Mouse (Mus musculus) embryonic facial prominence, embryonic 11.5 days (tissue): ENCODE measurements around the gene Higd1a. TPM values are rescaled to one million over a fixed set of nuclear protein-coding genes. Genes with fewer than 3 reads are reported as not detected.

Experiments used
- ATAC-seq: fragments of 200-750 bp; cut with Nextera tagmentation; replicated peaks from 2 replicates; pipeline ENCODE4 v1.8.0; 2017; ENCODE audit warnings: low read depth; ENCODE audit not compliant: insufficient number of reproducible peaks, low FRiP score, low TSS enrichment
- DNase-seq: peaks from one replicate; pipeline ENCODE4 v3.0.0-alpha.2; 2015; ENCODE audit warnings: low spot score
- H3K27ac ChIP-seq: fragments of 300-500 bp; sonication (generic); replicated peaks from 2 replicates; pipeline ENCODE4 v1.5.1; 2014; ENCODE audit warnings: mild to moderate bottlenecking, low read depth, low read length, control low read depth
- H3K27me3 ChIP-seq: fragments of 300-500 bp; sonication (generic); 2 replicates; pipeline ENCODE4 v1.6.1; 2014; ENCODE audit warnings: mild to moderate bottlenecking, low read length, moderate library complexity, mixed read lengths; ENCODE audit not compliant: control insufficient read depth, insufficient read depth
- H3K36me3 ChIP-seq: fragments of 300-500 bp; sonication (generic); replicated peaks from 2 replicates; pipeline ENCODE4 v1.6.1; 2014; ENCODE audit warnings: low read depth, mild to moderate bottlenecking, low read length, moderate library complexity, mixed read lengths; ENCODE audit not compliant: control insufficient read depth, insufficient read depth
- H3K4me1 ChIP-seq: fragments of 300-500 bp; sonication (generic); 2 replicates; pipeline ENCODE4 v1.6.1; 2014; ENCODE audit warnings: low read length, mixed read lengths; ENCODE audit not compliant: control insufficient read depth, insufficient read depth
- H3K4me2 ChIP-seq: fragments of 300-500 bp; sonication (generic); 2 replicates; pipeline ENCODE4 v1.6.1; 2014; ENCODE audit warnings: low read depth, mild to moderate bottlenecking, control low read depth, low read length, moderate library complexity
- H3K4me3 ChIP-seq: fragments of 300-500 bp; sonication (generic); 2 replicates; pipeline ENCODE4 v1.5.1; 2014; ENCODE audit warnings: low read depth, low read length, control low read depth
- H3K9ac ChIP-seq: fragments of 300-500 bp; sonication (generic); replicated peaks from 2 replicates; pipeline ENCODE4 v1.6.1; 2014; ENCODE audit warnings: mild to moderate bottlenecking, control low read depth, low read length
- H3K9me3 ChIP-seq: fragments of 300-500 bp; sonication (generic); replicated peaks from 2 replicates; pipeline ENCODE4 v1.6.1; 2016; ENCODE audit warnings: mild to moderate bottlenecking, low read length, inconsistent platforms, mixed read lengths; ENCODE audit not compliant: control insufficient read depth
- WGBS: fragments of 180-500 bp; shearing (Covaris S2); extraction: QIAGEN DNeasy Blood & Tissue Kit; methylation state at CpG from one replicate; pipeline ENCODE4 v1.1.7; 2014; 5-methylcytosine and 5-hydroxymethylcytosine counted together
- polyA plus RNA-seq: library from polyadenylated mRNA; unstranded; fragments of >200 nt; fragmentation: Nextera tagmentation; extraction: Ambion mirVana; gene quantifications from 2 replicates; pipeline ENCODE4 v1.2.1, GENCODE M21; 2014

Gene Higd1a
- polyA plus RNA-seq, 1 experiment from 2014 or later, result 135 TPM

DNA sequence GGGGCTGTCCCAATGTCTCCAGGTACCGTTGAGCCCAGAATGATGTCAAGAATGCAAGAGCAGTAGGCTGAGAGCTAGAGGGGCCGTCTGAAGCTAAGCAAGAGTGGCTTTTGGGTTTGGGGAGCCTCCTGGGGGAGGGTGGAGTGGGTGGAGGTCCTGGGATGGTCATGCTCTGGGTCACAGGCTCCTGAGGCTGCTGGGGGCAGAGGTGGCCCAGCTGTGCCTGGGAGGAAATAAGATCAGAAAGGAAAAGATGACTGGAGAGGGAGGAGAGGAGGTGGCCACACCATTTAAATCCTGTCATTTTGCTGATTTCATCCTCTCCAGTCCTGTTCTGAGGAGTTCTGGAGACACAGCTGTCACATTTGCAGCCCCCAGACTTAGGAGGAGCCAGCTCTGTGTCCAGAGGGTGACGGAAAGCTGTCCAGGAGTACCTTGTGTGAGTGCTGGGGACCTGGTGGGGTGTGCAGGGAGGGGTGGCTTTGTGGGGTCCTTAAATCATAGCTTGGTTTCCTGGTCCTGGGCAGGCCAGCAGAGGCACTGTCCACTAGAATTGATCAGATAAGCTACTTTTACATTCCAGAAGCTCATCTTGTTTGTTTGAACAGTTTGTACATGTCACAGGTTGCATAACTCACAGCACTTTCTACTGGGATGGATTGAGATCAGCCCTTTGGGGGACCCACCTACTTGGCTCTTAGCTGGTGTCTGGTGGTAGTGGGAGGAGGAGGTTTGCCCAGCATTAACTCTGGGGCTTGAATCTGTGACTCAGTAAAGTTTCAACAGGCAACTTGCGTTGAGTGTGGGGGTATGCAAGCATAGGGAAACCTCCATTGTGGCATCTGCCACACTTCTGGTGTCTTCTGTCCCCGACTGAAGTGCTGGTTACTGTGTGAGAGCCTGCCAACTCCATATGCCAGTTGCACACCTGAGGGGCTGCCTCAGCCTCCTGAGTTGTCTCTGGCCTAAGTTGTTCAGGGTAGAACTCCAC, 43.8 kb upstream of the Higd1a start:
- Histone ChIP-seq H3K4me3 (no peak overlapping the region), H3K4me2 (no peak overlapping the region), H3K36me3 (no peaks in the 10 kb centered on the region), H3K4me1 (no peaks in the 10 kb centered on the region), H3K9ac (no peak overlapping the region), H3K27ac (no peak overlapping the region), H3K9me3 (no peaks in the 10 kb centered on the region), H3K27me3 (no peaks in the 10 kb centered on the region)
- no peak for DNase-seq
- WGBS, result 81% methylated on average over 5 of the region's 5 CpGs
- no peak for ATAC-seq

DNA sequence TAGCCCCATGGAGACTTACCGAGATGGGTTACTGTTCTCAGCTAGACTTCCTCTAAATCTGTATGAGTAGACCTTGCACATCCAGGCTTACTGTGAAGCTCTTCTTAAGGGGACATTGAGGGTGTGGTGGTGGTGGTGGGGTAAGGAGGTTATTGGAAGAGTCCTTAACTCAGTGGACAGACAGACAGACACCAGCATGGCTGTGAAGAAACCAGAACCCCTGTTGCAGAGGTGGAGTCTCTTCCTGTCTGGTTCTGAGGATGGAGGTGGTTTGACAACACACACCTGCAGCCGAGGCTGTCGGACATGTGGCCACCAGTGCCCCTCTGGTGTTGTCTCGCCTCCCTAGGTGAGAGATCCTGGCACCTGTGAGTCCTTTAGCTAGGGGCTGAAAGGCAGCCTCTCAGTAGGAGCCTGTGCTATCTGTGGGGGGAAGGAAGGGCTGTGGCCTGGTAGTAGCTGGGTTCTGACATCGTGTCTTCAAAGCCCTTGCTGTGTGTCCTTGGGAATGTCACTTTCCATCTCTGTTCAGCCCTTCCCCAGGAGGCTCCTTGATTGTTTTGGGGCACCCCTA, 42.2 kb upstream of the Higd1a start:
- ATAC-seq, result no peak
- Histone ChIP-seq H3K27ac (no peak overlapping the region), H3K4me1 (no peaks in the 10 kb centered on the region), H3K9ac (no peak overlapping the region), H3K9me3 (no peaks in the 10 kb centered on the region), H3K4me3 (no peak overlapping the region), H3K4me2 (no peak overlapping the region), H3K27me3 (no peaks in the 10 kb centered on the region), H3K36me3 (no peaks in the 10 kb centered on the region)
- WGBS, result 82% methylated on average over 5 of the region's 5 CpGs
- DNase-seq, result no peak

DNA sequence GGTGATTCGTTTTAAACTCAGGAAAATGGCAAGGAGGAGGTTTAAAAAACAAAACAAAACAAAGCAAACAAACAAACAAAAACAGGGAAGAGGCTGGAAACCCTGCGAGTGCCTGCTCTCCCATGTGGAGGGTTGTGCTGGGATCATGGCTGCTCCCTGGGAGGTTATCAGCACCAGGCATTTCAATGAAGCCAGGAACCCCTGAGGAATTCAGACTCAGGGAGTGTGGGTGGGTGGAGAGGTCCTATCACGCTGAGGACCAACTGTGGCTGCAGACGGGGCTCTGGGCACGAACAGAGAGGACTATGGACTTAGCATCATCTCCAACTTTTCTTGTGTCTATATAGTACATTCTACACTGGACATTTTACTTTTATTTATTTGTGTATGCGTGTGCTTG, 41.1 kb upstream of the Higd1a start:
- no peak for DNase-seq
- no peaks in the 10 kb centered on the region for H3K36me3 ChIP-seq
- no peaks in the 10 kb centered on the region for H3K4me1 ChIP-seq
- H3K27me3 ChIP-seq, result no peaks in the 10 kb centered on the region
- WGBS, result 71% methylated on average over 6 of the region's 6 CpGs
- H3K9me3 ChIP-seq, result no peaks in the 10 kb centered on the region
- no peak overlapping the region for H3K9ac ChIP-seq
- no peak for ATAC-seq
- no peak overlapping the region for H3K27ac ChIP-seq
- H3K4me2 ChIP-seq, result no peak overlapping the region
- no peak overlapping the region for H3K4me3 ChIP-seq

DNA sequence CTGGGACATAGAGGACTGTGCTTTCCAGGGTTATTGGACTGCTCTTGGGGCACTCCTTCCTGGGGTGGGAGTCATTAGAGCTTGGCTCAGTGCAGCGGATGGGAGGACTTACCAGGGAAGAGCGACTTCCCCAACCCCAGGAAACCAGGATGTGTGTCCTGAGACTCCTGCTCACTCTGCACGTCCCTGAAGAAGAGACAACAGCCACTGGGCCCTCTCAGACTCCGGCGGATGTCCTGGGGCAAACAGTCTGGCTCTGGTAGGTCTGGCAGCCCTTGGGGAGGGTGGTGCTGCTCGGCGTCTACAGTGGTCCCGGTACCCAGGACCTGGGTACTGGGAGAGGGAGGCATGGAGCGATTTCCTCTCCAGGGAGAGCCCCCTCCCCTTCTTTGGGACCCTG, 40.1 kb upstream of the Higd1a start, which contains the start of gene Ackr2:
TSS of gene Ackr2 (plus strand) at position 111 of the 400 bp plus-strand sequence.
- 77% methylated on average over 9 of the region's 9 CpGs for WGBS
- no peak for ATAC-seq
- H3K36me3 ChIP-seq, result no peaks in the 10 kb centered on the region
- no peak within 1 kb of the TSS for H3K4me2 ChIP-seq
- H3K27ac ChIP-seq, result no peak within 1 kb of the TSS
- H3K9me3 ChIP-seq, result no peaks in the 10 kb centered on the region
- no peaks in the 10 kb centered on the region for H3K4me1 ChIP-seq
- no peak within 1 kb of the TSS for H3K9ac ChIP-seq
- no peaks in the 10 kb centered on the region for H3K27me3 ChIP-seq
- no peak within 1 kb of the TSS for H3K4me3 ChIP-seq
- DNase-seq, result no peak

DNA sequence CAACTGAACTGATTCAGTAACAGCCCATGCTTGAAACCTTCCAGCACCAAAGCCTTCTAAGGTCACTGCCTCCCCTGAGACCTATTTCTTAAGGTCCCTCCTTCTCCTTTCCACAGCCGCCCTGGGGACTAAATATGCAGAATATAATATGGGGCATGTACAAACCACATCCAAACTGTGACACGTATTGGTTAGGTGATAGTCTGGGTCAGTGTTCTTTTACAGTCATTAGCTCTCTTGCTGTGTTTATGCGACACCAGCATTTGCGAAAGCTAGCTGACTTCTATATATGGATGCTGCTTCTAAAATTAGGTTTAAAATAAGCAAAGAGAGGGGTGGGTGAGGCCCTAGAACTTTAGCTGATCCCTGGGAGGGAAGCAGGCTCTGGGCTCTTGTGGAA, 38.7 kb upstream of the Higd1a start:
- WGBS, result 83% methylated on average over 4 of the region's 4 CpGs
- no peak overlapping the region for H3K9ac ChIP-seq
- H3K27ac ChIP-seq, result no peak overlapping the region
- DNase-seq (no peak), ATAC-seq (no peak)
- H3K4me3 ChIP-seq, result no peak overlapping the region
- no peak overlapping the region for H3K4me2 ChIP-seq
- no peaks in the 10 kb centered on the region for H3K27me3 ChIP-seq
- H3K4me1 ChIP-seq, result no peaks in the 10 kb centered on the region
- H3K36me3 ChIP-seq, result no peaks in the 10 kb centered on the region
- no peaks in the 10 kb centered on the region for H3K9me3 ChIP-seq

DNA sequence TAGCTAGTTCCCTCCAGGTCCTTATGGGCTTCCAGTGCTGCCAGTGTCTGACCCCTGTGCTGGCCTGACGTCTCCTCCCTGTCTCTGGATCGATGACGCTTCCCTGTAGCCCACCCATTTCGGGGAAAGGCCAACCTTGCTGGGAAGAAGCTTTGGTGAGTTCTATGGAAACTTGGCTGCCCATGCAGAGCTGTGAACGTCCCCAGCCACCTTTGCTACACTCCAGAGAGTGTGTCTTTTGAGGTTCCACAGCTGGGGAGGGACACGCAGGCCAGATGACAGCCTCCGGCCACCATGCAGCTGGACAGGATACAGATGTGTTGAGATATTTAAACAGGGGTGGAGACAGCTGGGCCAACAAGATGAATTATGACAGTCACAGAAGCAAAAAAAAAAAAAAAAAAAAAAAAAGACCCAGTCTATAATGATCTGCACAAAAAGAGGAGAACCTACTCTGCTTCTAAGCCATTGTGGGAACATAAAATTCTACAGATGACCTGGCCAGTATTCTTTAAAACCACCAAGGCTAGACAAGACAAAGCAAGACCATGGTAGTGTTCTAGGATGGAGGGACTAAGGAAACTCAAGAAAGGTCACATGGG, 37.3 kb upstream of the Higd1a start:
- Histone ChIP-seq H3K27ac (no peak overlapping the region), H3K9ac (no peak overlapping the region), H3K4me1 (no peaks in the 10 kb centered on the region), H3K27me3 (no peaks in the 10 kb centered on the region), H3K36me3 (no peaks in the 10 kb centered on the region), H3K4me3 (no peak overlapping the region), H3K9me3 (no peaks in the 10 kb centered on the region), H3K4me2 (no peak overlapping the region)
- ATAC-seq, result no peak
- DNase-seq, result no peak
- WGBS, result 78% methylated on average over 7 of the region's 7 CpGs

DNA sequence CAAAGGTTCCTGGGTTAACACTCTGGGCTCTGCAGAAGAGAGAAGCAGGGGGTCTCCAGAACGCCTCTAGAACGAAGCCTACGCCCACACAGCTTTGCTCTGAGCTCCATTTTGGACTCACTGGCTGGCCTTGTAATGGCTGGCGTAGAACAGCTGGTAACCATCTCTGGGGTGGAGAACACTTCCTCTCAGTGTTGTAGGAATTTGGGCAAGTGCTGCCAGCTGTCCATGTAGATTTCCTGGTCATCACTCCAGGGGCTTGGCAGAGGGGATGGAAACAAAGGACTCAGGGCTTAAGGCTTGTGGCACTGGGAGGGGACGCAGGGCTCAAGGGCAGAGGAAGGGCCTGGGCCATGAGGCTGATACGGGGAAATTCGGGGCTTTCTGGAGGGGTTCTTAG, 36.3 kb upstream of the Higd1a start:
- H3K4me1 ChIP-seq, result no peaks in the 10 kb centered on the region
- no peak overlapping the region for H3K9ac ChIP-seq
- no peak for ATAC-seq

More for the DNA sequence above, 36.3 kb upstream of the Higd1a start:
- H3K4me2 ChIP-seq, result no peak overlapping the region
- H3K9me3 ChIP-seq, result no peaks in the 10 kb centered on the region
- DNase-seq, result no peak
- H3K36me3 ChIP-seq, result no peaks in the 10 kb centered on the region
- no peak overlapping the region for H3K4me3 ChIP-seq
- no peak overlapping the region for H3K27ac ChIP-seq
- H3K27me3 ChIP-seq, result no peaks in the 10 kb centered on the region
- WGBS, result 71% methylated on average over 7 of the region's 7 CpGs
